Mouse (Mus musculus) liver, embryonic 14.5 days (tissue): ENCODE data around the gene Slu7. TPM values are rescaled to one million over a fixed set of nuclear protein-coding genes. Genes with fewer than 3 reads are reported as not detected.
A peak's percentile ranks its signal among the peaks of the same experiment; 100 is the strongest.

ENCODE experiments used
- ATAC-seq: fragments of 200-750 bp; cut with Nextera tagmentation; 2 replicates; pipeline ENCODE4 v1.8.0; 2017; ENCODE audit warnings: moderate number of reproducible peaks, mild to moderate bottlenecking, moderate library complexity; ENCODE audit not compliant: insufficient read depth
- DNase-seq, 3 experiments: peaks; one replicate each; pipeline ENCODE4 v3.0.0-alpha.2; 2012 to 2013; ENCODE audit warnings: low read depth in 3 of 3, low spot score in 3 of 3
- H3K27ac ChIP-seq: fragments of 300-500 bp; sonication (generic); 2 replicates; pipeline ENCODE4 v1.5.1; 2014; ENCODE audit warnings: moderate library complexity, mild to moderate bottlenecking, control low read depth, inconsistent platforms
- H3K27me3 ChIP-seq: fragments of 300-500 bp; sonication (generic); 2 replicates; pipeline ENCODE4 v1.6.1; 2014; ENCODE audit warnings: mild to moderate bottlenecking, low read length, moderate library complexity; ENCODE audit not compliant: control insufficient read depth, insufficient read depth
- H3K36me3 ChIP-seq: fragments of 300-500 bp; sonication (generic); replicated peaks from 2 replicates; pipeline ENCODE4 v1.6.1; 2014; ENCODE audit warnings: low read depth; ENCODE audit not compliant: control insufficient read depth, insufficient read depth
- H3K4me1 ChIP-seq, 2 experiments: fragments of 200-500 bp in 1 of 2; fragments of 300-500 bp in 1 of 2; sonication (generic) in 1 of 2; replicated peaks; 2 replicates each; pipeline ENCODE4 v1.6.1; 2012 to 2014; ENCODE audit warnings: antibody characterized with exemption in 1 of 2, inconsistent platforms in 1 of 2, low read length in 1 of 2; ENCODE audit not compliant: control insufficient read depth in 2 of 2, insufficient read depth in 2 of 2
- H3K4me2 ChIP-seq: fragments of 300-500 bp; sonication (generic); 2 replicates; pipeline ENCODE4 v1.6.1; 2014; ENCODE audit warnings: low read depth, mild to moderate bottlenecking, control low read depth, moderate library complexity
- H3K4me3 ChIP-seq, 2 experiments: fragments of 200-500 bp in 1 of 2; fragments of 300-500 bp in 1 of 2; sonication (generic) in 1 of 2; 2 replicates each; pipeline ENCODE4 v1.5.1; 2012 to 2014; ENCODE audit warnings: low read depth in 2 of 2, low read length in 2 of 2, mild to moderate bottlenecking in 2 of 2, control low read depth in 1 of 2, inconsistent platforms in 1 of 2, moderate library complexity in 1 of 2; ENCODE audit not compliant: insufficient read depth in 1 of 2
- H3K9ac ChIP-seq: fragments of 300-500 bp; sonication (generic); replicated peaks from 2 replicates; pipeline ENCODE4 v1.6.1; 2014; ENCODE audit warnings: mild to moderate bottlenecking, control low read depth, moderate library complexity
- H3K9me3 ChIP-seq: fragments of 300-500 bp; sonication (generic); 2 replicates; pipeline ENCODE4 v1.6.1; 2016; ENCODE audit warnings: low read length, mixed read lengths; ENCODE audit not compliant: control insufficient read depth
- CTCF ChIP-seq: IDR thresholded peaks from 2 replicates; pipeline ENCODE4 v1.5.1; 2016; ENCODE audit warnings: antibody characterized with exemption, low read depth, control low read depth
- EP300 ChIP-seq: IDR thresholded peaks from 2 replicates; pipeline ENCODE4 v1.6.1; 2016; ENCODE audit warnings: antibody characterized with exemption, low read depth
- WGBS: fragments of 180-500 bp; shearing (Covaris S2); extraction: QIAGEN DNeasy Blood & Tissue Kit; methylation state at CpG from one replicate; pipeline ENCODE4 v1.1.7; 2014; ENCODE audit not compliant: insufficient replicate concordance; 5-methylcytosine and 5-hydroxymethylcytosine counted together
- polyA plus RNA-seq, 2 experiments: library from polyadenylated mRNA; depleted of rRNA in 1 of 2; stranded (reverse) in 1 of 2; unstranded in 1 of 2; fragments of >200 nt; fragmentation: Nextera tagmentation in 1 of 2; extraction: Ambion mirVana in 1 of 2; gene quantifications; 2 replicates each; pipeline versions ENCODE4 v1.2.1 to v1.2.3; 2012 to 2014

The Slu7 gene
- polyA plus RNA-seq, 2 experiments = 4.9 to 20.8 TPM

DNA sequence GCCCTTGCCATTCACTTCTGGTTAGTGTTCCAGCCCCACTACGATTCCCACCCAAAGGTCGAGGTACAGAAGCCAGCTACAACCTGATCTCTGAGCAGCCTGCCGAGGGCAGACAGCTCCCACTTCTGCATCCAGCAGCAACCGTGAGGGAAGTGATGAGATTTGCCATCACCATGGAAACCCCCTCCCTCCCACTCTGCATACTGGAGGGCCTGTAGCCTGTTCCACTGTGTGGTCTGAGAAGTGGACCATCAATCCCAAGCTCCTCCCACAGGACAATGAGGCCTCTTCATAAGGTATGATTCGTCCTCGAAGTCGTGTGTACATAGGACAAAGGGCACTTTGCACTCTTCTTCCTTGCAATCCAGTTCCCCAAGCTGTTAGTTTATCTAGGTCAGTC lies 16.3 kb upstream of the Slu7 start:
- ATAC-seq (no peak), DNase-seq (no peak)
- Histone ChIP-seq H3K27ac (no peak overlapping the region), H3K36me3 (no peaks in the 10 kb centered on the region), H3K4me1 (no peaks in the 10 kb centered on the region), H3K4me3 (no peak overlapping the region), H3K27me3 (no peaks in the 10 kb centered on the region), H3K9ac (no peak overlapping the region), H3K4me2 (no peak overlapping the region), H3K9me3 (no peaks in the 10 kb centered on the region)
- TF ChIP-seq EP300 = no peak
- WGBS = 57% methylated on average over 7 of the region's 7 CpGs

DNA sequence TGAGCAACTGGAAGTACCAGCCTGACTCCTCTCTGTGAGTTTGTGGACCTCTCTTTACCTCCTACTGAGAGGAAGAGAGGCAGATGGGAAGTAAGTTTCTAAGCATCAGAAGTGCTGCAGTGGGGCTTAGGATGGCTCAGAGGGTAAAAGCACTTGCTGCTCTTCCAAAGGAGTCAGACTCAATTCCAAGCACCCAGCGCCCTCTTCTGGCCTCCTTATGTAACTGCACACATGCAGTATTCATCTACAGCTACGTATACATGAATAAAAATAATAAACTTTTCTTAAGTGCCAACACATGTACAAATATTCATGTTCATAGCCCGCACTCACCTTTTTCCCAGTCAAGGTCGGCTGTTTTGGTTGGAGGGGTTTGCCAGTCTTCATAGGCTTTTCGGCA lies 9.2 kb upstream of the Slu7 start:
- Histone ChIP-seq H3K4me1 (peaks cover 10 to 13% of the 10 kb centered on the region in 2 experiments), H3K9ac (no peak overlapping the region), H3K4me2 (no peak overlapping the region), H3K4me3 (no peak overlapping the region), H3K27me3 (no peaks in the 10 kb centered on the region), H3K9me3 (no peaks in the 10 kb centered on the region), H3K36me3 (no peaks in the 10 kb centered on the region), H3K27ac (no peak overlapping the region)
- ATAC-seq (no peak), DNase-seq (no peak)
- TF ChIP-seq EP300 (no peak), CTCF (peak; percentile 66)
- 64% methylated on average over 5 of the region's 5 CpGs for WGBS

DNA sequence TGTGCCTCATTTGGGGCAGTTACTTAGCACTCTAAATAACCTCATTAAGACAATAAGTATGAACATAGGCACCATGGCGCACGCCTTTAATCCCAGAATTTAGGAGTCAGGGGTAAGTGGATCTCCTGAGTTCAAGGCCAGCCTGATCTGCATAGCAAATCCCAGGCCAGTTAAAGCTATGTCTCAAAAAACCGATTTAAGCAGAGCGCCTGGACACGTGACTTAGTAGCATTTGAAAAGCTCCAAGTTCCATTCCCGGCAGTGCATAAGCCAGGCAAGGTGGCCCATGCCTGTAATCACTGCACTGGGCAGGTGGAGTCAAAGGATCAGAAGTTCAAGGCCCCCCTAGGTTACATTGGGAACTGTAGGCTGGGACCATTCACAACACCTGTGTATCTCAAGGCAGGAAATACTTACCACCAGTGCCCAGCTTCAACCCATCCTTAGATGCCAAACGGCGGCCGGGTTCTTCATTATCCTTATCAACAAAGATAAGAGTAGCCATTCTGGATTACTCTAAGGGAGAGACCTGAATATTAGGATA lies 8.3 kb upstream of the Slu7 start:
- H3K27ac ChIP-seq = no peak overlapping the region
- TF ChIP-seq CTCF (no peak), EP300 (no peak)
- no peak for ATAC-seq

DNA sequence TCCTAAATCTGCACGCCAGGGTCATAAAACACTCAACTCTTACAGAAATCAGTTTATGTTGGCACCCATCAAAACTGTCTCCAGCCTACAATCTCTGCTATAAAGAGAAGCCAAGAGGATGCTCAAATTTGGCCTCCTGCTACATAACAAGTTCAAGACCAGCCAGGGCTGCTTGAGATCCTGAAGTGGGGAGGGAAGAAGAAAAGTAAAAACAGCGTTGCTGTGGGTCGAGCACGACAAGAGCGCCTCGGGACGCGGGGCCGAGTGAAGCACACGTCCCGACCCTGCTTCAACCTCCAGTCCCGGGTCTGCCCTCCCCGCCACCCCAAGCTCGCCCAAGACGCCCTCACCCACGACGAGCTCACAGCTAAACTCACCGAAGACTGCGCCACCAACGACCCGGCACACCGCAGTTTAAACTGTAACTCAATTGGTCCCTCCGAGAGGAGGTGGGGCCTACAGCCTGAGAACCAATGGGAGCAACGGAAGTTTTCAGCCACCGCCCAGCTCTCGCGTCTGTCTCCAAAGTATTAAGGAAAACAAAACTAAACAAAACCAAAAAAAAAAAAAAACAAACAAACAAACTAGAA lies 7.6 kb upstream of the Slu7 start, which contains the start of gene Pttg1:
TSS of gene Pttg1 (minus strand) at position 428 of the 590 bp plus-strand sequence.
- WGBS = 3% methylated on average over 27 of the region's 27 CpGs
- Histone ChIP-seq H3K27me3 (no peaks in the 10 kb centered on the region), H3K4me2 (peak within 1 kb of the TSS; percentile 73), H3K27ac (peak within 1 kb of the TSS; percentile 87), H3K4me1 (peaks cover 10 to 13% of the 10 kb centered on the region in 2 experiments), H3K9me3 (no peaks in the 10 kb centered on the region), H3K9ac (peak within 1 kb of the TSS; percentile 85), H3K36me3 (no peaks in the 10 kb centered on the region), H3K4me3 (peak within 1 kb of the TSS; percentile 62 to 72)
- ATAC-seq = peak; percentile 96
- no peak for TF ChIP-seq EP300
- TF ChIP-seq CTCF = no peak
- peak; percentile 79 to 87 (median 83) for DNase-seq

More for the DNA sequence above, 8.3 kb upstream of the Slu7 start:
- H3K4me2 ChIP-seq = peak overlapping the region; percentile 73
- H3K4me3 ChIP-seq = peak overlapping the region; percentile 62 to 72; a peak in 3 of 4 replicates
- peaks cover 10 to 13% of the 10 kb centered on the region in 2 experiments for H3K4me1 ChIP-seq
- DNase-seq = no peak
- H3K27me3 ChIP-seq = no peaks in the 10 kb centered on the region
- peak overlapping the region; percentile 85 for H3K9ac ChIP-seq
- H3K36me3 ChIP-seq = no peaks in the 10 kb centered on the region
- WGBS = 65% methylated on average over 9 of the region's 9 CpGs
- no peaks in the 10 kb centered on the region for H3K9me3 ChIP-seq

DNA sequence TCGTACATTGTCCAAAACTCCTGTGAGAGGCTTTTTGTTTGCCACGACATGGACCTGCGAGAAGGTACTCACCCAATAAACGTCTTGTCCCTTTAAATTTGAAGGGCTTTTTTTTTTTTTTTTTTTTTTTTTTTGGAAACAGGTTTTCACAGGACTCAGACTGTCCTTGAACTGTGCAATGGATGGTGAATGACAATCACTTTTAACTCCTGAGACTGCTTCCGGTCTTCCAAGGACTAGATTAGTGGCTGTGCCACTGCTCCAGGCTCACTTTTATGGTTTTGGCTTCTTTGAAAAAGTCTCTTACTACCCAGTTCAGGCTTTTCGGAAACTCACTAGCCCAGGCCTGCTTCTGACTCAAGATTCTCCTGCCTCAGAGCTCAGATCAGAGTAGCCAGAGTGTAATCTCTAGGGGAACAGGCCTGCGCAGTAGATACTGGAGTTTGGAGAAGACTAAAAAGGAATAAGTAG lies 7.1 kb upstream of the Slu7 start:
- Histone ChIP-seq H3K27ac (peak overlapping the region; percentile 87), H3K9me3 (no peaks in the 10 kb centered on the region), H3K4me2 (peak overlapping the region; percentile 73), H3K9ac (peak overlapping the region; percentile 85), H3K4me1 (peaks cover 10 to 13% of the 10 kb centered on the region in 2 experiments), H3K36me3 (no peaks in the 10 kb centered on the region), H3K4me3 (peak overlapping the region; percentile 62 to 72), H3K27me3 (no peaks in the 10 kb centered on the region)
- no peak for DNase-seq
- no peak for TF ChIP-seq EP300
- TF ChIP-seq CTCF = no peak
- ATAC-seq = peak; percentile 65
- 10% methylated on average over 7 of the region's 7 CpGs for WGBS
